Mouse (Mus musculus) layer of hippocampus, postnatal 14 days (tissue): ENCODE measurements around the gene Fam50a. TPM values are rescaled to one million over a fixed set of nuclear protein-coding genes. Genes with fewer than 3 reads are reported as not detected.

Source experiments
- DNase-seq, 2 experiments: peaks; one replicate each; pipeline ENCODE4 v3.0.0; 2021 to 2022; ENCODE audit warnings: low spot score in 2 of 2, mixed read lengths in 1 of 2
- long read RNA-seq, 2 experiments: library from polyadenylated mRNA; stranded (forward); transcript quantifications; one replicate each; pipeline ENCODE4 v2.0.0; 2021
- total RNA-seq, 2 experiments: library from RNA; stranded (reverse); gene quantifications; 2 replicates each; pipeline ENCODE4 v1.2.3; 2021

The Fam50a gene
- total RNA-seq, result 10 to 100 TPM; 36.5 to 44.4 TPM
- long read RNA-seq, experiment 1, transcript Fam50a-201 (13 exons, 1,383 nt), result major isoform, 25 of 31 reads
- long read RNA-seq, experiment 1, partial matches to known transcripts, result 1 of 31 reads
- long read RNA-seq, experiment 1, other reads (novel, unspliced or antisense), result 5 of 31 reads
- long read RNA-seq, experiment 2, transcript Fam50a-201 (13 exons, 1,383 nt), result major isoform, 33 of 47 reads
- long read RNA-seq, experiment 2, partial matches to known transcripts, result 4 of 47 reads
- long read RNA-seq, experiment 2, other reads (novel, unspliced or antisense), result 10 of 47 reads

- peak; percentile 82 to 88 for DNase-seq
Observed at GRCm38 (mm10) chrX:74312540-74313464, at the start of gene Fam50a. Gene Fam50a (plus strand): TSS chrX:74313033.

GRCm38 (mm10) chrX:74269736-74270061, 43.1 kb upstream of the Fam50a start:
- no peak for DNase-seq

DNA sequence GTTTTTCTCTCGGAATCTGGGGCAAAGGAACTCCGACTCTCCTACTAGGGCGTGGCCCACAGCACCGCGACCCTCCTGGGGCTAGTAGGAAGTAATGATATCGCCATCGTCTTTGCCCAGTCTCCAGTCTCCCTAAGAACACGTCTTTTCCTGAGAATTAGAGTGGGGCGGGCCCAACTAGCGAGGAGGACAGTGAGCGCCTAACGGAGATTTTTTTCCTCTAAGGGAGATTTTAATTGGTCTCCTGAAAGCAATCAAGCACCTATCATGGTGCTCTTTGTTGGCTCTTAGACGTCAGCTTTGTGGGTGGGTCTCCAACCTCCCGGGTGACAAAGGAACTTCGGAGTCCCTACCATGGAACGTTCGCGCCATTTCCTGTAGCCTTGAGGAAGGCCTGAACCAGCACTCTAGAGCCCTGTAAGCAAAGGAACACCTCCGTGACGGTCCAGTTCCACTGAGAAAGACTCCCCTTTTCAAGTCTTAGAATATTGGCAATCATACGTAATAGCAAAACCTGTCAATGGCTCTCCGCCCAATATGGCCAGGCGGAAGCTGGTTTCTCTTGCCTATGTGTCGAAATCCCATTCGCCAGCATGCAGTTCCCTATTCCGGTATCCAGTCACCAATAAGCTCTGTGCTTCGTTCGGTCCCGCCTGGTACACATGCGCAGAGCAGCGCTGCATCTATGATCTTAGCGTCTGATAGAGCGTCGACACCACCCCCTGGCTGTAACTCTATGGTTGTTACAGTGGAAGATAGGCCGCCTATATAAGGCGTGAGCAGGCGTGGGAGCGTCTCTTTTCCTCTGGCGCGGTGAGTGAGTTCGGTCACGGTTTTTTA, 42.6 kb upstream of the Fam50a start, which contains the start of gene Rpl10:
Rpl10 (plus strand) TSS at position 751 of the 840 bp plus-strand sequence.
- DNase-seq, result peak; percentile 87 to 94

GRCm38 (mm10) chrX:74270902-74271551, 41.8 kb upstream of the Fam50a start:
- peak in 1 of 2 experiments; percentile 11 for DNase-seq

DNA sequence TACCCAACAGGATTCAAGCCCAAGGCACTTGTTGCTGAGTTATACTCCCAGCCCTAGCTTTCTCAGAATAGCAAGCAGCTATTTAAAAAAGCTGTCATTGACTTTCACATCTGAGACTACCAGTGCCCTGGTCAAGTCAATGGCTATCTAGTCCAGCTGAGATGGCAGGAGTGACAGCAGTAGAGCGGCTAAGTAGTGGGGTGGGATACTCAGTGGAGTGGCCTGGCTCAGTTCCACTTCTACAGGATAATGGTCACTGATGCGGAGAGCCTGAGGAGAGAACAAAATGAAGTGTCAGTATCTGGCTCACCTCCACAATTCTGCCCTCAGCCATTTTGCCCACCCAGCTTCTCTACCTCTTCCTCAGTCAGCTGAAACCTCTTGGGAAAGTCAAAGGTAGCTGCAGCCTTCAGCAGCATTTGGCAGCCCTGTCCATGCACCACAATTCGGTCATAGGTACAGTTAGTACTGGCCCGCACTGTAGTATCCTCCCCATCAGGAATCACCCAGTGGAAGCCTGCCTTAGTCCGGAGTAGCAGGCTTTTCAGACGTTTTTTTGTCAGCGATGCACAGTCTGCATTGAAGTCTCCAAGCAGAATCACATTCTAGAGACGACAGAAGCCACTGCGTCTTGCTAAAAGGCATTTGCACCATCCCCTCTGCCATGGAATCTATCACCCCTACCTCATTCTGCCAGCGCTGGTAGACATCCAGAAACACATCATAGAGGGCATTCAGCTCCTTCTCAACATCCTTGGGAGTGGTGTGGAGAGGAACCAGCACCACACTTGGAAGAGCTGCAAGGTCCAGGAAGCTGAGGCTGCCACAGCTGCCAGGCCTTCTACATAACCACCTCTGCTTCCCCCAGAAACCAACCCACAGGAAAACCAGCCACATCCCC, 39.2 kb upstream of the Fam50a start:
- no peak for DNase-seq

GRCm38 (mm10) chrX:74277916-74278315, 34.9 kb upstream of the Fam50a start:
- DNase-seq, result no peak

GRCm38 (mm10) chrX:74281041-74281731, 31.6 kb upstream of the Fam50a start:
- DNase-seq, result no peak

GRCm38 (mm10) chrX:74281732-74282394, 31.0 kb upstream of the Fam50a start, which contains the start of the genes Taz and Dnase1l1:
Gene Taz (plus strand): TSS chrX:74281912.
Gene Dnase1l1 (minus strand): TSS chrX:74282337.
- peak in 1 of 2 experiments; percentile 23 for DNase-seq

DNA sequence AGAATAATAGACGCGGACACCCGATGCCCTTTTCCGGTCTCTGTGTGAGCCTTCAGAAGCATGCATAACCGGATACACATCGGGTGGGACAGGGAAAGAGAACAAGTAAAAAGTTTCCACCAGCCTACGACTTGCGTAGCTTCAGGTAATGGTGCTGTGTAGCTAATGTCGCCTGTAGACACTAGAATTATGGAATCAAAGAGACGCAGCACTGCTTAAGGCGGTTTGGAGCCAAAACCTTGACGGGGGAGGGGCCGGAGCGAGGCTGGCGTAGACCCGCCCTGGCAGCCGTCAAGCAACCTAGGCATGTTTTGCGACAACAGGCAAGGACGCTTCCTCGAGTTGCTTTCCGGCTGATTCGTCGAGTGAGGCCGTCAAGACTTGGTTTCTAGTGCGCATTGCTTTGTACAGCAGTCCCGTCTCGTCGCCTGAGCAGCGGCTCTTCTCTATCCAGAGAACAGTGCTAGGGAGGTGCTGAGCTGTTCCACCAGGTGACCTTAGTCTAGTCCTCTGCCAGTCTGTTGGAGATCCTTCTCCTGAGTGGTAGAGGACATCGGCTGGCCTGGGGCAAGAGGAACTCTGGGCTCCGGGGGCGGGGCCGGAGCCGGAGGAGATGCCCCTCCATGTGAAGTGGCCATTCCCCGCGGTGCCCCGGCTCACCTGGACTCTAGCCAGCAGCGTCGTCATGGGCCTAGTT, 30.3 kb upstream of the Fam50a start:
- DNase-seq, result peak; percentile 78 to 88

GRCm38 (mm10) chrX:74283092-74283437, 29.8 kb upstream of the Fam50a start:
- DNase-seq, result no peak

- DNase-seq, result no peak
Observed at GRCm38 (mm10) chrX:74293431-74293830, 19.4 kb upstream of the Fam50a start.

GRCm38 (mm10) chrX:74296538-74297448, 16.0 kb upstream of the Fam50a start, which contains the start of gene Atp6ap1:
Gene Atp6ap1 (plus strand): TSS chrX:74297097.
- peak; percentile 90 to 95 for DNase-seq

DNA sequence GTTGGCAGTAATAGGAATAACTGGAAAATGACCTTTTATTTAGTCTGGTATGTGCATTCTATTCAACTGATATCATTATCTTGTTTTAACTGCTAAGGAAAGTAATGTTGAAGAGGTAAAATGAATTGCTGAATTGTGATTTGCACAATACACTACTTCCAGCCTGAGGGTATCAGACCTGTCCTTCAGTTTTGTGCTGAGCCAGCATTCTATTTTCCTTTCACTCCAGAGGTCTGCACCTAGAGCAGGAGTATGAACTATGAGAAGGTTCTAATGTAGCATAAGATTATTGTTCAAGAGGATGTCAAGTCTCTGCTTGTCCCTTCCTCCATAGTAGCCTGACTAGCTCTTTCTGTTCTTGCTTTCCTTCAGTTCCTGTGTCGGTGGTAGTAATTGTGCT, 14.5 kb upstream of the Fam50a start:
- no peak for DNase-seq

DNA sequence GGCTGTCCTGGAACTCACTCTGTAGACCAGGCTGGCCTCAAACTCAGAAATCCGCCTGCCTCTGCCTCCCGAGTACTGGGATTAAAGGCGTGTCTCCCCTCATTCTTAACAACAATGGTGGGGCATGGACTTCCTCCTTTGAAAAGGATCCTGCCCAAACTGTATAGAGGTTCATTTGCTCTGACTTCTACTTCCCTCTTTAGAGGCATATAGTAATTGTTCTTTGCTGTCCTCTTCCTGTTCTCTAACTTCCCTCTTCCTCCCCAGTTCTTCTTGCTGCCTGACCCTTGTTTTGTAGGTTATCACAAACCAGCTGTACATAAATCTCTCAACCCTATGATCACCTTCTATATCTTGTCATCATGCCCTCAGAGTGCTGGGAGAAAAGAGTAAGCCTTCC, 13.1 kb upstream of the Fam50a start:
- no peak for DNase-seq

- DNase-seq, result peak; percentile 67 to 82
Observed at GRCm38 (mm10) chrX:74304867-74305700, 7.7 kb upstream of the Fam50a start, which contains the start of gene Gdi1. Gene Gdi1 (plus strand): TSS chrX:74304998.

DNA sequence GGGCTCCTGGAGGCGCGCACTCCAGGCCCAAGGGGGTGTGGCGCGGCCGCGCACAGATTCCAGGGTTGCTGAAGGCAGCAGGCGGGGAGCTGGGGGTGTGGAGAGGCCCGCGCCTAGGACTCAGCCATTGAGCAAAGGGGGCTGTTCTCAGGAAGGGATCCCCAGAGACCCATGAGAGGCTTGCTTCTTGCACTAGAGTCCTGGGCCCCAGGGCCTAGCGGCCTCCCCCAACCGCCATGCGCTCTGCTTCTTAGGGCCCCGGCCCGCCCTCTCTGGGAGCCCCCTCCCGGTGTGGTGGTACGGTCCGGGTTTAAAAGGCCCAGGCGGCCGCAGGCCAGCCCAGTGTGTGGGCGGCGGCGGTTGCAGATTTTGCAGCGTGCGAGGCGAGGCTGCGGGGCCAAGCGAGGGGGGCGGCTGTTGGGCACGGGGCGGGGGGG, 15.9 kb downstream of the Fam50a start, which contains the start of gene Plxna3:
Plxna3 (plus strand) TSS at position 342 of the 437 bp plus-strand sequence.
- peak; percentile 49 to 66 for DNase-seq
